ENCODE assay signal across 14 mouse cellular contexts in the genomic region with DNA sequence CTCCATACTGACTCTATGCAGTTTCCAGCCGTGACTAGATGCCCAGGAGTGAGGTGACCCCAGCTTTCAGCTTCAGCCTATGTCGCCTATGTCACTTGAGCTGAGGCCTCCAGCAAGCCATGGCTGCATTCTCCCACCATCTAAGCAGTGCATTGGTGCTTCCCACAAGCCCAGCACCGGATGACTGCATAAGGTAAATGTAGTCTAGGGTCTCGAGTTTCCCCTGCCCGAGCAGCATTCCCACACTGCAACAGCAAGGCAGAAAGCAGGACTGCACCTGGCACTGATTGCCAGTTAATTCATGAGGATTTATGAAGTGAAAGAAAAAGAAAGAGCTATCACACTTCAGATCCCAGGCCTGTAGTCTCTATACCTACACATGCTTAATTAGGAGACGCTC.
"Had no signal": no experiment of that assay in that cellular context is flagged by ENCODE, and none has a peak within 500 bp of the region (broad histone marks: within the 10 kb centered on the region; RNA-seq: fewer than 3 reads in every experiment).

No protein-coding gene starts in this region.

- DNase-seq: kidney, adult 2 months; kidney, postnatal 14 days; left cerebral cortex, postnatal 4 days; liver, embryonic 13.5 days; lung, adult 2 months; lung, postnatal 14 days; lung, postnatal 4 days; midbrain, embryonic 14.5 days; right cerebral cortex, postnatal 14 days; right cerebral cortex, postnatal 4 days; thymus, postnatal 25 days had no signal

- H3K9me3 ChIP-seq: liver, embryonic 13.5 days had no signal

- H3K4me1 ChIP-seq: liver, embryonic 13.5 days had no signal

- H3K4me3 ChIP-seq: liver, embryonic 13.5 days had no signal

- H3K4me2 ChIP-seq: liver, embryonic 13.5 days; midbrain, embryonic 11.5 days had no signal

- H3K9ac ChIP-seq: liver, embryonic 13.5 days had no signal

- ATAC-seq: inflammation-experienced regulatory T-cells, adult 6 months; intestine, embryonic 16.5 days had no signal

- H3K36me3 ChIP-seq: liver, embryonic 13.5 days had no signal

- H3K27me3 ChIP-seq: liver, embryonic 13.5 days had no signal

- H3K27ac ChIP-seq: liver, embryonic 13.5 days had no signal
